Mouse (Mus musculus) brain, embryonic 14.5 days (tissue): ENCODE data around the gene Ptger1.

Experiments
- CTCF ChIP-seq: fragments of 200-500 bp; IDR thresholded peaks from 2 replicates; pipeline ENCODE4 v1.5.1; 2012; ENCODE audit warnings: inconsistent platforms, mild to moderate bottlenecking, moderate library complexity, borderline replicate concordance; ENCODE audit not compliant: insufficient read depth, insufficient read length; ENCODE audit errors: extremely low read depth
- POLR2A ChIP-seq: fragments of 200-500 bp; IDR thresholded peaks from 2 replicates; pipeline ENCODE4 v1.6.1; 2012; ENCODE audit warnings: mild to moderate bottlenecking, inconsistent platforms, borderline replicate concordance; ENCODE audit not compliant: poor library complexity, insufficient read depth, insufficient read length, severe bottlenecking; ENCODE audit errors: extremely low read depth

- TF ChIP-seq POLR2A = no peak
- TF ChIP-seq CTCF = no peak
Observed at GRCm38 (mm10) chr8:83680603-83681002, 14.1 kb downstream of the Ptger1 start.
